Mouse (Mus musculus) left cerebral cortex, adult 18-20 months (tissue): Measurements from ENCODE around the gene Synpo2. TPM values are rescaled to one million over a fixed set of nuclear protein-coding genes. Genes with fewer than 3 reads are reported as not detected.

ENCODE experiments used
- DNase-seq, 2 experiments: peaks; one replicate each; pipeline ENCODE4 v3.0.0; 2021 to 2022; ENCODE audit warnings: low spot score in 2 of 2, mixed read lengths in 1 of 2
- total RNA-seq, 2 experiments: library from RNA; stranded (reverse); gene quantifications; 2 replicates each; pipeline ENCODE4 v1.2.3; 2021

The Synpo2 gene
- total RNA-seq, 2 experiments from 2014 or later, result 3.6 to 4.3 TPM

DNA sequence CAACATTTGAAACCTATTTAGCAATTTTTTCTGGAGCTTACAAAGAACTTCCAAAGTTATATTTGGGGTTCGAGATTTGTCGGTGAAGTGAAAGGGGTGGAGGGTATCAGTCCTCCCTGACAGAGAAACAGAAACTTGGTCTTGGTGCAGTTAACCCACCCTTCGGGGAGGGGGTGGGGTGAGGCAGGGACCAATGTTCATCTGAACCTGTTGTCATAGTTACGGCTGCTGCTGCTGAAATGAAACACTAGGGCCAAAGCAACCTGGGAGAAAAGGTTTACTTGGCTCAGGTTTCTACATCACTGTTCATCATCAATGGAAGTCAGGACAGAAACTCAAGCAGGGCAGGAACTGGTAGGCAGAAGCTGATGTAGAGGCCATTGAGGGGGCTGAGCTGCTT lies 66.6 kb downstream of the Synpo2 start:
- DNase-seq, result no peak

DNA sequence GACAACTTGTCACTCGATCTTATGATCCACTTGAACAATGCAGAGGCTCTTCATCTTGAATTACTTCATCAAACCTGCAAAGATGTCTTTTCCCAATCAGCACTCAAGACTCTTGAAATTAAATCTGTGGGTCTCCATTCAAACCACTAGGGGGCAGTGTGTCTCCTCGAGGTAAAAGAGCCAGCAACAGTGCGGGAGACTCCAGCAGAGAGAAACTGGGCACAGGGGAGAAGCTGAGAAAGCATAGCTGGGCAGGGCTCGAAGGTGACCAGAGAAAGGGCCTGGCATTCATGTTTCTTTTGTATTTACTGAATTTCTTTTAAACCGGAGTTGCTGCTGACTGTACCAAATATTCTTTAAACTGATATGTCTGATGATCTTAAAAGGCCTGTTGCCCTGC lies 67.1 kb downstream of the Synpo2 start:
- peak; percentile 48 to 52 for DNase-seq

DNA sequence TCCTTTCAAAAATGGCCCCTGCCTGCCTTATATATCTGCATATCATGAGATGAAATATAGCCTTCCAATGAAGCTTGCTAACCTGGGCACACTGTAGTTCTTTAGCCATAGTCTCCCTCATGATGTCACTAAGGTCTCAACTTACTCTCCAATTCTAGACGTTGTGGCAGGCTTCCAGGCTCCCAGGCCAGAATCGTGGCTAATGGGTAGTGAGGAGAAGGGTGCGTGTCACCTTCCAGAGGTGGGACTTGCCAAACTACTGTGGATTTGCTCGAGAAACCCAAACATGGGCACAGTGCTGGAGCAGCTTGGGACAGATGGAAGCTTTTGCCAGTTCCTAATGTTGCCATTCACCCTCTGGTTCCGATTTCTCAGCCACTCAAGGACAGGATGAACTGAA lies 69.5 kb downstream of the Synpo2 start:
- DNase-seq, result no peak

DNA sequence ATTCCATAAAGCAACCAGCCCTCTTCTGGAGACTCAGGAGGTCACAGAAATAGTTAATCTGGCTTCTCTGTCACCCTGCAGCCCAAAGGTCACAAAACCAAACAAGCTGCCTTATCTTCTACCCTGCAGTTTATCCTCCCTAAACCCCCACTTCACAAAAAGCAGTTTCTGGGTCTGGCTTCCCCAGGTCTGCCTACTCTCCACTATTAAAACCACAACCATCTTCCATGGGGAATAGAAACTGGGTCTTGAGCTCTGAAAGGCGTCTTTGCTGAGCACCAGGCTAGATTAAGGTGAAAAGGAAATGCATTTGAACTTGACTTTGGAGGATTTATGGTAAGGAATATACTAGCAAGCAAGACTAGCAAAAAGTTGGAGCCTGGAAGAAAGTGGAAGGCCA lies 71.8 kb downstream of the Synpo2 start:
- no peak for DNase-seq

DNA sequence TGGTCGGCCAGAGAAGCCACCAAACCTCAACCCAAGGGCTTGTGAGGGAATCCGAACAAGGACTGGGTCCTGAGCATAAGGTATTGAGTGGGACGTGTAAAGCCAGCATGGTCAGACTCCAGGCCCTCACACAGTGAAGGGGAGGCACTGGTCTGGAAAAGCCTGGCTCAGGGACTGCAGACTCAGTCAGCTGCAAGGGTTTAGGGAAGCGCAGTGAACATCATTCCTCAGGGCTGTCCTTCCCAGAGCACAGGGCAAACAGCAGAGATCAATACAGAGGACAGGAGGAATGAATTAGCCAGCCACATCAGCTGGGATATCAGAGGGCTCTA lies 72.8 kb downstream of the Synpo2 start:
- DNase-seq, result no peak

DNA sequence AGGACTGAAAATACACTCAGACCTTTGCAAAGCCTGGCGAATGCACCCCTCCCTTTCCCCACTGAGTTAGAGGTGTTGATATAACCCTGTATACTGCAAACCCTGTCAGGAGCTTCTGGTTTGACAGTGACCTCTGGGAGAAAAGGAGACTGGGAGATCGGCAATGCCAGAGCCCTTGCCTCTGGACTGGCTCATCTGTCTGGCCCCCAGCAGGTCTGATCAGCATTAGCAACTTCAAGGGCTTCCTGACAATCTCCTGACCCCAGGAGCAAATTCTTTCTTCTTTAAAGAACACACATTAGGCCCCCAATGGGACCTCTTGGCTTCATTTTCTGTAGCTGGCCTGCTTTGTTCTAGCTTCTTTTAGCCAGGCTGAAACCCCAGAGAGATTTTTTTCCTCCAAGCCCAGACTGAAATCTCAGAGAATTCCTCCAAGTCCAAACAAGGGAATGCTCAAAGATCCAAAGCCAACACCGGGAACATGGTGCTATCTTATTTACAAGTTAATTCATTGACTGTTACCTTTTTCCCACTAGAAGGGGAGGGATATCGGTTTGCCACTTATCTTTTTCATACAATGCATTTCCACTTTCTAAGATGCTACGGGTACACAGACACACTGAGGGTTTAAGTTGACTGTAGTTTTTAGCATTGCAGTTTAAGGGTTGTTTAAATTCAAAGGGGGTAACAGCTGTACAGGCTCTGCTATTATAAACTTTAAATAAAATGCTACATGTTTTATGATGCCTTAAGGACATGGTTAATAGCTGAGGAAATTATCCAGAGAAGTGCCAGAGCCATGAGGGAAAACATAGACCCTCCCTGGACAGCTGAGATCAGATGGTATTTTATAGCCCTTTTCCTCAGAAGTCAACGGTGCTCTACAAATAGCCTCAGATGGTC lies 73.4 kb downstream of the Synpo2 start:
- DNase-seq, result no peak

DNA sequence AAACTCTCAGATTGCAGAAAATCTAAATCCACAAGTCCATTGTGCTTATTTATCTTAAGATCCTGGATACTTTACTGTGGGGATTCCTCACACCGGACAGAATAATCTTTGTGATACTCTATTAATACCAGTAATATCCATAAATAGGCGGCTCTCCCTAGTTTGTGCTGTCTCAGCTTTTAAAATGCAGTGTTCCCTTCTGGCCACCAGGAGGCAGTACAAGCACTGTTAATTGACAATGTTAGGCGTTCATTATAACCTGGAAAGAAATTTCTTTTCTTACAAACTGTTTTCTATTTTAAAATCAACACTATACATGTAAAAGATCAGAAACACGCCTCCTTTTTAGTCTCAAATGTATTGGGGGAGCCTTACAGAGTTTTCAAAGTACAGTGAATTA lies 75.2 kb downstream of the Synpo2 start:
- DNase-seq, result no peak

DNA sequence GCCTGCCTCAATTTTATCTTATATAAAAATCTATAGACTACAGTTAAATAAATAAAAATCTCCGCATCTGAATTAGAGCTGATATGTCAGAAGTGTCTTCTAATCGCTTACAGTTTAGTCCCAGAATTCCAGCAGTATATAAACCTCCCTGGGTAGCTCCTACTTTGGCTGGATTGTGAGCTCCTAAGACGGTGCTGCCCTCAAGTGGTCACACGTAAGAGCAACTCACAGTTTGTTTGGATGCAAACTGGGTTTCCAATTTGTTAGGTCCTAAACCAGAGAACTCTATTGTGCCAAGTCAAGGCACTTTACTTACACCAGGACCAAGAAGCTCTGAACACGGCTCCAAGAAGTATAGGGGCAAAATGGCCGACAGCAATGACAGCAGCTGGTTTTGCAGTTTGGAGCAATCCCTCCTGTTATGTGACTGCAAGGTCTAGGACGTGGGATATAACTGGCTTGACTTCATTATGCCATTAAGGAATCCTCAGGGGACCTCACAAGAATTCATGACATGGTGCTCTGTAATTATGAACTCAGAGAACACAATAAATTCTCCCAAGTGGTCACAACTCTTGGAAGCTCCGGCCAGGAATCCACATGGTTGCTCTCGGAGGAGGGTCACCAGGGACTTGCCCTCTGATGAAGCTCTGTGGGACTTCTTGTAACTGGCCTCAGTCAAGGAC lies 76.7 kb downstream of the Synpo2 start:
- peak; percentile 59 to 67 for DNase-seq

DNA sequence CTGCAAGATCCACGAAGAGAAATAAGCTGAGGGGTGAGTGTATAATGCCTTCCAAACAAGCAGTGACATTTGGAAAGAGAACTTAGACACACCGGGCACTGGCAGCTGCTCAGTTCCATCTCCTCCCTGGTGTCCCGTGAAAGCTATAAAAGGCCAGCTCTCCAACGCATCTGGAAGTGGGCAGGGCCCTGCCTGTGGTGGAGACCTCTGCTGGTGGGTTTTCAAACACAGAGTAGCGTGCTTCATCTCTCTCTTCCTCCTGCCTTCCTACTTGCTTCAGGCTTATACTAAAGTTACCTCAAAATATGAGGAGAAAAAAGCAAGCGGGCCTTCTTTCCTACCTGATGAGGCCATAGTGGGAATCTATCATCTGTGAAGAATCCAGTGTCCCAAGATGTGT lies 77.4 kb downstream of the Synpo2 start:
- peak in 1 of 2 experiments; percentile 12 for DNase-seq

DNA sequence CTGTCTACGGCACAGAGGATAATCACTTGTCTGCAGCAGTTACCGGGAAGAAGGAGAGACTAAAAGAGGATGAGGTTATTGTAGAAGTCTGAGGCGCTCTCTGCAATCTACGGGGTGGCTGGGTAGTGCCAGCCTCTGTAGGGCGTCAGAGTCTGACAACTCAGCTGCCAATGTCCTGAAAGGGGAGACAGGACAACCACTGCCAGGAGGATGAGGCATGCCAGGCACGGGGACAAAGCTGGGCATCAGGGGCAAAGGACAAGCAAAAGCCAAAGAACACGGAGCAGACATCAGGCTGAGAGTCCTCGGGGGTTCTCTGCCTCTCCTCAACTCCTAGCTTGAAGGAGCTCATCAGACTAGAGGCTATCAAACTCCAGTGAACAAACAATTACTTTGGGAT lies 82.6 kb downstream of the Synpo2 start:
- DNase-seq, result no peak

DNA sequence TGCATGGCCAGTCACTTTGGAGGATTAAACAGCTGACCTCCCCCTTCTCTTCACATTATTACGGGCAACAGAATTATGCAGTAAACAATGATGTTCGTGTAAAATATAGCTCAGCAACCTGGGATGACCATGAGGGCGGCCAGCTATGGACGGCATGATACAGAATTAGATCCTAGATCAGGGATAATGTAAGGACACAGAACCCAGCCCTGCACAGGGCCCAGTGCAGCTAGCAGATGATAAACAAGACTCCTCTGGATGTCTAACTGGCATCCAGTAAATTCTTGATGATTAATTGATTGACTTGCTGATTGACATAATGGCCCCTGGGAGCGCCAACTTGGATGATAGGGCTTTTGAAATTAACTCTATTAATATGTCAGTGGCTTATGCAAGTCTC lies 83.0 kb downstream of the Synpo2 start:
- DNase-seq, result no peak

DNA sequence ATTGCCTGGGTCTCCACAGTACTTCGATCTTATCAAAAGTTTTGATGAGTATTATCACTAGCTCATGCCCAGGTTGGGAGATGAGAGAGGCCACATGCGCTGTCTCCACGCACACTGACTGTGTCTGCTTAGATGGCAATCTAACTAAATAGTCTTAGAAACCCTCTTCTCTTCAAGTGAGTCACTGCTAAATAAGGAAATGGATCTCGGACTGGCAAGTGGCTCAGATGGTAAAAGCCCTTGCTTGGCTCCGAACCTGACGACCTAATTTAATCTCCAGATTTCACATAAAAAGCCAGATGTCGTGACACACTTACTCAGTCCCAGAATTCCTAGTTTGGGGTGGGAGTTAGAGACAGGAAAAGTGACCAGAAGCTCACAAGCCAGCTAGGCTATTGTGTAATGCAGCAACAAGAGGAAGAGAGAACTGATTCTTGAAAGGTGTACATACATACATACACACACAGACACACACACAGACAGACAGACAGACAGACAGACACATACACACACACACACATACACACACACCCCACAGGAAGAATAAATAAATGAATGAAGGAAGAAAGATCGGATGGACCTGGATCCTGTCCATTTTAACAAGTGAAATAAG lies 85.3 kb downstream of the Synpo2 start:
- peak in 1 of 2 experiments; percentile 31 for DNase-seq

DNA sequence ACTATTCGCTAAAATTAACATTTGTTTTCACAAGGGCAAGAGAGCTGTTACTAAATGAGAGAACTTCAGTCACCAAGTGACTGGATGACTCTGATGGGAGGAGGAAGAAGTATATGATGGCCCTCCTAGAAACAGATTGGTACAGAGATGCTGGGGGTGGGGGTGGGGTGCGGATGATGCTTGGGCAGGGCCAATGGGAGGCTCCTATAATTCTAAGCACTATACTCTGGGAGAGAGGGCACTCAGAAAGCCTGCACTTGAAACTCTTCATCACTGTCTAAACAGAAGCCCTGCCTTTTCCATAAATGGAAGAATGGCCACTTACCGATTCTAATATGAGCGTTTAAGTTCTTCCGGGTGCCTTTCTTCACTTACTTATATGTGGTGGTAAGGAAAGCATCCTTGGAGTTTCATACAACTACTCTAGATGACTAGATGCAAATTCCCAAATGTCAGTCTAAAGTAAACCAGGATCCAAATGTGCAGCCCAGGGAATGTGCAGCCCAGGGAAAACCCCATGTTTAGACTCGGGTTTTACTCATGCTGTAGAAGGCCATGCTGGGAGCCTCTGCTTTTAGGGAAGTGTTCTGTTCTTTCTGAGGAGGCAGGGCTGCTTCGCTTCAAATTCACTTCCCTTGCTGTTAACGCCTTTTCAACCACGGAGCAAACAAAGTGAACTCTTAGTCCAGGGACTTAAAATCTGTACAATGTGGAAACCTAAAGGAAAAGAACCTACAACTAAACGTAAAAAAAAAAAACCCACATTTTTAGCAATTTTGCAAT lies 86.4 kb downstream of the Synpo2 start:
- no peak for DNase-seq

DNA sequence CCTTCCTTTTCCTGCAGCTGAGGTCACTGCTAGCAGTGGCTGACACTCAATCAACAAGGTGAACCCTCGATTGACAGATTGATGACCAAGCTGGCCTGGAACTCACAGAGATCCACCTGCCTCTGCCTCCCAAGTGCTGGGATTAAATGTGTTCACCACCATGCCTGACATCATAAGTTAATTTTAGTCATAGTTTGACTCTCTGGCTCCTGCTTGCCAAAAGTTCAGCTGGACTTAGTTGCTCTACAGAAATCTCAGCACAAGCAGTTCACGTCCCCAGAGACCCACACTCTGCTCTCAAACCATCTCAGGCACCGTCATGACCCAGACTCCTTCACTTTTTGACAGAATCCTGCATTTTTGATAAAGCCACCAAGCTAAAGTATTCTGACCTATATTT lies 87.3 kb downstream of the Synpo2 start:
- no peak for DNase-seq

DNA sequence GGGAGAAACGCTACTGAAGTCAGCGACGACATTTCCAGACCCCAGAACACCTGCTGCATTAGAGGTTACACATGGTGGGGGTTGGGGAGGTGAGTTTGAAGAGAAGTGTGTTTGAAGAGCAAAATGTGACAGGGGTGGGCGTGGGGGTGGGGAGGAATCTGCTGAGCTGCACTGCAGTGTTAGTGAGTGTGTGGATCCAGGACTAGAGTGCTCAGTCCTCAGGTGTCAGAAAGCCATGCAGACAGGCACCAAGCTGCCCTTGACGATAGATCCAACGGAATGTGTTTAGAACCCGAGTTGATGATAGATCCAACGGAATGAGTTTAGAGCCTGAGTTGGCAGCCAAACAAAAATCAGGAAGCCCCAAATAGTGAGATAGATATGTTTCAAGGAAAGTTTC lies 89.4 kb downstream of the Synpo2 start:
- no peak for DNase-seq

DNA sequence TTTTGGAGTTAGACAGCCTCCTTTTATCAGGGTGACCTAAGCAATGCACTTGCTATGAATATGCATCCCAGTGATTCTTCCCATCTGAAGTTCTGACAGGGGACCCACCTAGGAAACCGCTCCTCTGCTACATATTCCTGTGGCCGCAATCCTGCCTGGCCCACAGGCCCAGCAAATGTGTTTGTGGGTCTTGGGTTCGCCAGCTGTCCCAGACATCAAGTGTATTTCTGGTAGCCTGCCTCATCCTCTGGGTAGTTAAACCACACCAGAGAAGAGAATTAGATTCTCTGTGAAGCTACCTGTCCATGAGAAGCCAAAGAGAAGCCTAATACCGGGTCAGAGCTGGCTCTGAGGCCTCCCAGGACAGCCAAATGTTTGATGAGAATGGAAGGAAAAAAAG lies 90.0 kb downstream of the Synpo2 start:
- no peak for DNase-seq

DNA sequence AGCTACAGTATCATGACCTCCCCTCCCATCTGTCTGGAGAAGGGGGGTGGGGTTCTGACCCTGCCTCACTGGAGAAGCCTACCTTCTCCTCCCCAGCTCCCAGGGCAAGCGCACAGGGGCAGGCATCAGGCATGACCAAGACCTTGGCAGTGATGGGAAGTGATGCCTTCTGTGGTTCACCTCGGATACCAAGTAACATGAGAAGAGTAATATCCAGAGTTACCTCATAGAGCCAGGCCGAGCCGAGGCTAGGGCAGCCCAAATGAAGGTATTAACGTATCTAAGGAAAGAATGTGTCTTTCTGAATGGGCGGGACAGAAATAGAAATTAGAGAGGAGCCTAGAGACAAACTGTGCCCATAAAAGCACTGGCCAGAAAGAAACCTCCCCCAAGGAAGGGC lies 92.5 kb downstream of the Synpo2 start:
- DNase-seq, result no peak

DNA sequence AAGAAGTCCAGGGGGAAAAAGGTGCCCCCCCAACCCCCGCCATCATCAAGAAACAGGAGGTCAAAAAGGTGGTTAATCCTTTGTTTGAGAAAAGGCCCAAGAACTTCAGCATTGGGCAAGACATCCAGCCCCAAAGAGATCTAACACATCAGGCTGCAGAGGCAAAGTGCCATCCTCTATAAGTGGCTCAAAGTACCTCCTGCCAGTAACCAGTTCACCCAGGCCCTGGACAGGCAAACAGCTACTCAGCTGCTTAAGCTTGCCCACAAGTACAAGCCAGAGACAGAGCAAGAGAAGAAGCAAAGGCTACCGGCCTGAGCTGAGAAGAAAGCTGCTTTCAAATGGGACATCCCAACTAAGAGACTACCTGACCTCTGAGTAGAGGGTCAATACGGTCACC lies 93.7 kb downstream of the Synpo2 start:
- no peak for DNase-seq

DNA sequence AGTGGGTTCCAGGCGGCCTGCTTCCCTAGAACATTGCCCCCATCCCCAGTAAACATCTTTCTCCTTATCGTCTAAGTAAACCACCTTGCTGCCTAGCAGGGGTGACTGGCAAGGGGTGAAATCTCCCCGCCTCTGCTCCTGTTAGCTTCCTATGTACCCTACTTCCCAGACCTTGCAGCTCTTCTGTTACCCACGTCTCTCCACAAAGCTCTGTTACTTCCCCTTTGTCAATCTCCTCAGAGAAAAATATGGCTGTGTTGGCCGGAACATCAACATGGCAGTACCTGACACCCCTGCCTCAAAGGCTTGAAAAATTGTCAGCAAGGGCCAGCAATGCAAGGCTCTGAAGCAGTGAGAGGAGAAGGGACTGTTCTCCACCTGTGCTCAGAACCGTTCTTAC lies 94.9 kb downstream of the Synpo2 start:
- no peak for DNase-seq

DNA sequence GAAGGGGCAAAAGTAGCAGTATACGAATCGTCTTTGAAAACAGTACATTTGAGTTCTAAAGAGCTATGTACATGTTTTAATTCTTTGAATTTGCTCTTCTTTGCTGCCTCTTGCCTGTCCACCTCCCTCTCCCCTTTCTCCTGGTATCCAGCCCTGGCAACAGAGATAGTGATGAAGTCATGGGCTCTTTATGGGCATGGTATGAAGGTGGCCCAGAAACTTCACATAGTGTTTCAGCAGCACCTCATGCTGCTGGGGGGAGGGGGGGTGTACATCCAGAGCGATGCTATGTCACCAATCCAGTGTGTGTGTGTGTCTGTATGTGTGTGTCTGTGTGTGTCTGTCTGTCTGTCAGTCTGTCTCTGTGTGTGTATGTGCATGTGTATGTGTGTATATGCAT lies 95.8 kb downstream of the Synpo2 start:
- DNase-seq, result no peak

DNA sequence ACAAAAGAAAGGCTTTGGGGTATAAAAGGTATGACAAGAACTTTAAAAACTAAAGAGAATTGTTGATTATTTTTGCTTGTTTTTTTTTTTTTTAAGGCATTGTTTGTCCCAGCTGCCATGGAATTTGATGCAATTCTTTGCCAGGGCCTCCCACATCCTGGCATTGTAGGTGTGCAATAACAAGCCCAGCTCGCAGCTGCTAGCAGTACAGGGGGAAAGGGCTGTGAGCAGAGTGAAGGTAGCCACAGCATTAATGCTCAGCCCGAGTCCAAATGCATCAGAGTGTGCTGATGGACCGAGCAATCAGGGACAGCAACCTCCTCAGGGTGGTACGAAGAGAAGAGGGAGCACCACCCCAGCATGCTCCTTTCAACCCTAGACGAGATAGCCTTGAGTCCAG lies 96.3 kb downstream of the Synpo2 start:
- DNase-seq, result no peak
